Mouse (Mus musculus) heart, postnatal 25 days (tissue): Measurements from ENCODE around the gene Robo1. TPM values are rescaled to one million over a fixed set of nuclear protein-coding genes. Genes with fewer than 3 reads are reported as not detected.

Experiments used
- DNase-seq: peaks from one replicate; pipeline ENCODE4 v3.0.0; 2022; ENCODE audit warnings: low spot score
- intact Hi-C: fragments of 180-260 bp; cut with DNase I; formaldehyde crosslinking; loops from one replicate; pipeline ENCODE4 v1.15.1; 2025
- total RNA-seq, 2 experiments: library from RNA; stranded (reverse); gene quantifications; 2 replicates each; pipeline ENCODE4 v1.2.3; 2021

The Robo1 gene
- total RNA-seq, 2 experiments from 2014 or later: 1.3 to 2.2 TPM

GRCm38 (mm10) chr16:73014544-73014943 lies 706.4 kb downstream of the Robo1 start:
- intact Hi-C loops: no loop called here
- DNase-seq: no peak

DNA sequence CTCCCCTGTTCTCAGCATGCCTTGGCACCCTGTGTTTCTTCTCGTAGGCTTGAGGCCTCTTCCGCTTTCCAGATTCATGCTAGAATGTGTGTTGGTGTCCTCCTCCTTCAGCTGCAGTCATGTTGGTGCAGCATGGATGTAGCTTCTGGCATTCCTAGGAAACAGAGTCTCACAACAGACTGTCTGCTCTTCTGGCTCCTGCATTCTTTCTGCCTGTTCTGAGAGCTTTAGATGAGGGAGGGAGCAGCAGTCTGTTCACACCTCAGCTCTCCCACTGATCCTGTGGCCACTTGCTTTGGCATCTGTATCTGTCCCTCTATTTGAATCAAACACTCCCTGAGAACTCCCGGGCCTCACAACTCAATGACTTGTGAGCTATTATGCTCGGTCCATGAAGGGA lies 707.9 kb downstream of the Robo1 start:
- intact Hi-C loops: no loop called here
- DNase-seq: no peak

DNA sequence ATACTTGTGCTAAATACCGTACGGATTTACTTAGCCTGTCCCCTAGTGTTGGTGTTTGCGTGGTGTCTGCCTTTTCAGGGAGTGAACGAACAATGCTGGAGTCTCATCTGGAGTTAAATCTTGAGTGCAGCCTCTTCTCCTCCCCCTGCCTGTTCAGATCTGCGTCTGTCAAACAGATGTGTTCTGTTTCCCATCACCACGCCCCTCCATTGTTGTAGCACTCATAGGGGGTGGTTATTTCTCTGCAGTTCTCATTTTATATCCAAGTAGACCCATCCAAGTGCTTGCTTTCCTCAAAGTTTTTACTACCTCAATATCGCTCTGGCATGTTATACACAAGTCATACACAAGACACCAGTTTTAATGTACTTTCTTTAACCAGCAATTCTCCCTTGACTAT lies 708.7 kb downstream of the Robo1 start:
- DNase-seq: no peak
- intact Hi-C loops: no loop called here

- DNase-seq: no peak
- intact Hi-C loops: no loop called here
These were observed 716.2 kb downstream of the Robo1 start for GRCm38 (mm10) chr16:73024326-73024725.

DNA sequence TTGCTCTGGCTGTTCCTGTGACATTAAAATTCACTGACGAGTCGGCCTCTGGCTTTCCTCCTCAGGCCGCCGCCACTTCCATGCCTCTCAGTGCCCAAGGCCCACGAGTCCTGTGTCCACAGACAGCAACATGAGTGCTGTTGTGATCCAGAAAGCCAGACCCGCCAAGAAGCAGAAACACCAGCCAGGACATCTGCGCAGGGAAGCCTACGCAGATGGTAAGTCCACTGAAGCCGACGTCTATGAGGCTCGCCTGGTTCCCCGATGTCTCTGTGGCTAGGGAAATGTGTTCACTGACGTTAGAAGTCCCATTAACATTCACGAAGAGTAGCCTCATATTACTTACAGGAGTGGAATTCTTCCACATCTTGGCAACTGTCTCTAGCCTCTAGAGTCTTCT lies 719.6 kb downstream of the Robo1 start:
- no peak for DNase-seq
- intact Hi-C loops: no loop called here

DNA sequence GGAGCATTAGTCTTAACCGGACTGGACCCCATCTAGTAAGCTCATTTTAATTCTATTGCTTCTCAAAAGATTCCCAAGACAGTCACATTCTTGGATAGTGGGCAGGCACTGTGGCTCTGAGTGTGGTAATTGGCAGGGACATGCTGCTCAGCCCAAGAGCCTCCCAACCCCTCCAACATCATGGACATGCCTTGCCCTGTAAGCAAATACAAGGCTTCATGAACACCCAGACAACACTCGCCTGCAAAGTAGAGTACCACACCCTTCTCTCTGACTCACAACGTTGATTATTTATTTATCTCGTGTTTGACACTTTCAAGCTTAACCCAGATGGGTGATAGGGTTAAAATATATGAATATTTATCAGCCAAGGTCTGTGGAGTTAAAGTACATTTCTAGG lies 722.9 kb downstream of the Robo1 start:
- intact Hi-C loops: no loop called here
- DNase-seq: no peak

GRCm38 (mm10) chr16:73035210-73035985 lies 727.3 kb downstream of the Robo1 start:
- intact Hi-C loops: no loop called here
- no peak for DNase-seq

DNA sequence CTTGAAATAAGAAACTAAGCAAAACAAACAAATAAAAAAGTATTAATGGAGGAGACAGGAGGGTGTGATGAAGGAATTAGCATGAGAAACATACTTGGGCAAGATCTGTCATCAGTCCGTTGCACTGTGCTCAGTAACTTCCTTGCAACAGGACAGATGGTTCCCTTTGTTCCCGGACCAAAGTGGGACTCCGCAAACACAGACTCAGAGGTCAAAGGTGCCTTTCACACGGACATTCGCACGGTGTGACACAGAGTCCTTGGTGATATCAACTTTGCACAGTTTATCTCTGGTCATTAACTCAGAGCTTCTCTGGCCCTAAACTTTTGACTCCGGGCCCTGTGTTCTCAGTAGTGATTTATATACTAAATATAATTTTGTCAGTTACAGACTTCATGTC lies 730.4 kb downstream of the Robo1 start:
- DNase-seq: no peak
- intact Hi-C loops: no loop called here

DNA sequence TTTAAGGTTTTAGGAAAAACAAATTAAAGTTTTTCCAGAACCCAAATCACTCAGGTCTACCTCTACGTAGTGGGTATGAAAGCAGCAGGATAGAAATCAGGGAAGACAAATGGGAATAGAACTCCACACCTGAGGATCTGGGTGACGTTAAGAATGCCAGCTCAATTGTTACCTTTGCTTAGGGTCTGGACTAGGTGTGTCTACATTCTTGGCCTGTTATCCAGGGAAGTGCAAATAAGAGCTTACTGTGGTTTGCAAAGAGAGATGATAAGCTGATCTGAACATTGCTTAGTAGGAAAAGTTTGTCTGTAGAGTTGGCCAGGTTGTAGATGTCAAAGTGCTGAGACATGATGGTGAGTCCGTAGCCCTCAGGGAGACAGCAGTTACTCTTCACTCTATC lies 754.4 kb downstream of the Robo1 start:
- DNase-seq: no peak
- intact Hi-C loops: no loop called here

DNA sequence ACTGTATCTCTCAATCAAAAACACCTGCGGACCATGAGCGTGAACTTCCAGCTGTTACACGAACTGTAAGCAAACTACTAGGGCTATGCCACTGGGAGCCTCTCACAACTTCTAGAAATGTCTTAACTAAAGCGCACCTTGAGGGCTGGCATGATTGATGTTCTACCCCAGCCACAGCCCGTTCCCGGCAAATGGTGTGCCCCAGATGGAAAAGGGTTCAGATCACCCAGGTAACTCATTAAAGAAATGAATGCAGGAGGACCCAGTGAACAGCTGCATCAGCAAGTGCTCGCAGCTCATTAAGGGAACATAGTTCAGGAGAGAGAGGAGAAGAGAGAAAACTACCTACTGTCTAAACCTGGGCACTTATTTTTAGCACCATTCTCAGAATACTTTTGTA lies 759.7 kb downstream of the Robo1 start:
- intact Hi-C loops: no loop called here
- DNase-seq: no peak

- DNase-seq: no peak
- intact Hi-C loops: no loop called here
These were observed 763.9 kb downstream of the Robo1 start for GRCm38 (mm10) chr16:73072047-73072446.

GRCm38 (mm10) chr16:73072883-73073282 lies 764.8 kb downstream of the Robo1 start:
- intact Hi-C loops: no loop called here
- DNase-seq: no peak

DNA sequence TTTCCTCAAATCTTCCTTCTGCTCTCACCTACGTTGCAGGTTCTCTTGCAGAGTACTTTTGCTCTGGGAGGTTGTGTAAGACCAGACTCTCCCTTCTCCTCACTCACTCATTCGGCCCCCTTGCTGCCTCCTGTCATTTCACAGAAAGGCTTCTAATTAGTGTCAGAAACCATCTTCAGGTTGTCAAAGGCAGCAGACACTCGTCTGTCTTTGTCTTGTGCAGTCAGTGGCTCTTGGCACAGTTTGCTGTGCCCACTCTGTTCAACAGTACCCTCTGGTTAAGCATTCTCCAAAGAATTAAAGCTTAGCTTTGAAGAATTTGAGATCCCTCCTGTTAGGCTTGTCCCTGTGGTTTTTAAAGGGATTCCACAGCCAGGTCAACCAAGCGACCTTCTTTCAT lies 774.3 kb downstream of the Robo1 start:
- intact Hi-C loops: no loop called here
- DNase-seq: no peak

GRCm38 (mm10) chr16:73083077-73083476 lies 775.0 kb downstream of the Robo1 start:
- DNase-seq: no peak
- intact Hi-C loops: no loop called here
